Mouse (Mus musculus): ENCODE measurements at regions not wholly inside any gene's neighbourhood (a gene's known extent, or its start where the extent isn't known, plus 50 kb on each side); places are given as distances from the start of the nearest gene placed in this dataset.
A peak's percentile ranks its signal among the peaks of the same experiment; 100 is the strongest.

DNA sequence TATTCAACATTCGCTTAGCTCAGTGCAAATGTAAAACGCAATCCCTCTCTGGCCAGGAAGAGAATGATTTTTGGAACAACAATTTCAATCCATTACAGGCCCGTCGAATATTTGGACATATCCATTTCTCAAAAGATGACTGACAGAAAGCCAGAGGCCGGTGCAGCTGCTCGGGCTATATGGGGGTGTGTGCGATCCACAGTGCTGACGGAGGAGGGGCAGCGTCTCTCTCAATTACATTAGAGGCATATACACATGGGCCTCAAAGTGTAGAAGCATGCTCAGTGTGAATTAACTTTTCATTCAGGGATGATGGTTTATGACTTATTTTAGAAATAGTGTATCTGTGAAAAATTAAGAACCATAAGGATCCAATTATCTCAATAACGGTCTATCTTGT is 483.4 kb upstream of the Cdh4 start:
- Histone ChIP-seq H3K27me3 (ENCODE audit: low read depth, poor library complexity, severe bottlenecking) (peaks cover 15% of the 10 kb centered on the region; the same call in 1 of the 2 replicates), H3K27ac (no peak overlapping the region), H3K4me1 (peaks cover 38% of the 10 kb centered on the region), H3K4me3 (no peak overlapping the region), H3K36me3 (no peaks in the 10 kb centered on the region), H3K9me3 (replicated peaks) (no peaks in the 10 kb centered on the region)
- DNase-seq (ENCODE audit: low spot score), result no peak
- WGBS, result 72% methylated on average over 10 of the region's 10 CpGs

- peak; percentile 60 for DNase-seq (ENCODE audit: low spot score)
- peaks cover 15% of the 10 kb centered on the region; the same call in 1 of the 2 replicates for H3K27me3 ChIP-seq (ENCODE audit: low read depth, poor library complexity, severe bottlenecking)
- no peaks in the 10 kb centered on the region for H3K36me3 ChIP-seq
- H3K27ac ChIP-seq, result peak overlapping the region; percentile 39; the same call in 1 of the 2 replicates
- no peaks in the 10 kb centered on the region for H3K9me3 ChIP-seq (replicated peaks)
- peaks cover 38% of the 10 kb centered on the region for H3K4me1 ChIP-seq
- WGBS, result 32% methylated on average over 6 of the region's 6 CpGs
- no peak overlapping the region for H3K4me3 ChIP-seq
These were observed 482.6 kb upstream of the Cdh4 start for GRCm38 (mm10) chr2:178959603-178960002.

DNA sequence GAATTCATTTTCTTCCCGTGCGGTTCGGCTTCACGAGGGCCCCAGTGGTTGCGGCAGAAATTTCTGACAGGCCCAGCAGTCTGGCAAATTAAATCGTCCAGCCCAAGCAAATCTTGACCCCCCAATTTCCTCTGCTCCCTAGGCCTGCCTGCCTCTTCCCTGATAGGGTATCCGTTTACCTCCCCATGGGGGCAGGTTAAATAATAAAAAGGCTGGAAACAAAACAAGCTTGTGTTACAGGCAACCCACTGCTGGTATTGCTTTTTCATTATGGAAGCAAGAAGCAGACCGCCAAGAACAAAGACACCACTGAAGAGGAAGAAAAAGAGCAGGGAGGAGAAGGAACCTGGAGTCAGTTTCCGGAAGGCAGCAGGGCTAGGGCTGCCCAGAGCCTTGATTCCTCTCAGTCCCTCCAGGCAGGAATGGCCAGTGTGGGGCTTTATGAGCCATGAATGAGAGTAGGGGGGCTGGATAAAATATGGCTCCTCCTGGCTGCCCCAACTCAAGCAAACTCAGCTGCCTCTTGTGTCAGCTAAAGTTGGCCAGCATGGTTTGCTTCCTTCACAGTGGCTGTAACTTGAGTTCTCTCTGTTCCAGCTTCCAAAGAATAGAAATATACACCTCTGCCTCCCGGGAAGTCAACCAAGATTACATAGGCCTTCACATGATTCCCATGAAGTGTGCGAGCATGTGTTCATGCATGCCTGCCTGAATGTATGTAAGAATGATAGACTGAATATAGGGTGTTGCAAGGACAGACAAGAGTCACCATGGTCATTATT is 474.5 kb upstream of the Cdh4 start:
- no peak for DNase-seq (ENCODE audit: low spot score)
- Histone ChIP-seq H3K36me3 (no peaks in the 10 kb centered on the region), H3K9me3 (replicated peaks) (no peaks in the 10 kb centered on the region), H3K4me3 (no peak overlapping the region), H3K4me1 (peaks cover 28% of the 10 kb centered on the region), H3K27me3 (ENCODE audit: low read depth, poor library complexity, severe bottlenecking) (peaks cover 3% of the 10 kb centered on the region; the same call in 1 of the 2 replicates), H3K27ac (peak overlapping the region; percentile 81)
- 80% methylated on average over 11 of the region's 11 CpGs for WGBS

DNA sequence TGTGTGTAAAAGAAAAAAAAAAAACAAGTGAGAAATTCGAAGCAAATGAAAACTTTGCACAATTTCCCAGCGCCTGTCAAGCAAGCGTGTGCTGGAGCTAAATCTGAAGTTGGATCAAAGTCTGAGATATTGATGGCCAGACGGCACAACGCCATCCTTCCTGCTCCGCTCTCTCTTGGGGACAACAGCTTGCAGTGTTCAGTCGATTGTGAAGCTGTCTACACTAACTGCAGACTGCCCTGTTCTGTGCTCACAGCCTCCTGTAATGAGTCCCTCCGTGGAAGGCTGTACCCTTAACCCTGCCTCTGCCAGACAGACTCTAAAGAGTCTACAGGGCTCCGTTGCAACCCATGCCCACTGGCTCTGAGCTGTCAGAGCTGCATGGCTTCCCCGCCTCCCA is 472.5 kb upstream of the Cdh4 start:
- Histone ChIP-seq H3K4me1 (peaks cover 28% of the 10 kb centered on the region), H3K27ac (peak overlapping the region; percentile 53; the same call in 1 of the 2 replicates), H3K36me3 (no peaks in the 10 kb centered on the region), H3K9me3 (replicated peaks) (no peaks in the 10 kb centered on the region), H3K4me3 (no peak overlapping the region), H3K27me3 (ENCODE audit: low read depth, poor library complexity, severe bottlenecking) (no peaks in the 10 kb centered on the region)
- DNase-seq (ENCODE audit: low spot score), result no peak
- WGBS, result 79% methylated on average over 10 of the region's 10 CpGs

DNA sequence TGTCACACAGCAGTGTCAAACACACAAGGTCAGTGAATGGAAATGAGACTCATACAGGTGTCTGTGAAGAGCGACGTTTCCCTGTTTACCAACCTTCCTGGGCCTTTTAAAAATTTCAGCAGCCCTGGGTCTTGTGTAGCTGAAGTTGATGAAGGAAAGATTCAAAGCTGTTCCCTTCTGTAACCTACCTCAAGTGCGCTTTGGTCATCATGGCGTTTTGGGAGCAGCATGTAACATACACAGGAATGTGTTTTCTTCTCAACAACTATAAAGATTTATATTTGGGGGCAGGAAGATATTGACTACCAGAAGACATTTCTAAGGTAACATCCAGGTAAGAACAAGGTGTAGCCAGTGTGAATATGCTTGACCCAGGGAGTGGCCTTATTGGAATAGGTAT is 466.9 kb upstream of the Cdh4 start:
- Histone ChIP-seq H3K27me3 (ENCODE audit: low read depth, poor library complexity, severe bottlenecking) (no peaks in the 10 kb centered on the region), H3K9me3 (replicated peaks) (no peaks in the 10 kb centered on the region), H3K4me1 (peaks cover 5% of the 10 kb centered on the region; the same call in 1 of the 2 replicates), H3K36me3 (no peaks in the 10 kb centered on the region), H3K27ac (no peak overlapping the region), H3K4me3 (no peak overlapping the region)
- DNase-seq (ENCODE audit: low spot score), result no peak
- 93% methylated on average over 4 of the region's 4 CpGs for WGBS

- Histone ChIP-seq H3K36me3 (no peaks in the 10 kb centered on the region), H3K9me3 (replicated peaks) (no peaks in the 10 kb centered on the region), H3K4me1 (peaks cover 5% of the 10 kb centered on the region; the same call in 1 of the 2 replicates), H3K4me3 (no peak overlapping the region), H3K27me3 (ENCODE audit: low read depth, poor library complexity, severe bottlenecking) (no peaks in the 10 kb centered on the region), H3K27ac (no peak overlapping the region)
- no peak for DNase-seq (ENCODE audit: low spot score)
- WGBS, result 86% methylated on average over 6 of the region's 6 CpGs
These were observed 466.2 kb upstream of the Cdh4 start for GRCm38 (mm10) chr2:178976046-178976445.

DNA sequence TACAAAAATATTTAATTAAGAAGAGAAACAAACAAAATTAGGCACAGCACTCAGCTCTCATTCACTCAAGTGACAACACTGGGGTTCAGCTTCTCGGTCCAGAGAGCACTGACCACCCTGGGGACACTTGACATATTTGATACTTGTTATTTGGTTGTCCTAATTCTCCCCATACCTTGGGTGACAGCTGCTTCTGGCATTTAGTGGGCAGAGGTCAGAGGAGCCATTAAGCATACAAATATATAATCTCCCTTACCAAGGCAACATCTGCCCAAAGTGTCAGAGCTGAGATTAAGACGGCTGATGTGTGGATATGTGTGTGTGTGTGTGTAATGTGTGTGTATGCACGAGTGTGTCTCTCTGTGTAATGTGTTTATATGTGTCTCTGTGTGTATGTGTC is 465.7 kb upstream of the Cdh4 start:
- H3K9me3 ChIP-seq (replicated peaks), result no peaks in the 10 kb centered on the region
- H3K4me3 ChIP-seq, result no peak overlapping the region
- no peaks in the 10 kb centered on the region for H3K36me3 ChIP-seq
- no peak overlapping the region for H3K27ac ChIP-seq
- H3K27me3 ChIP-seq (ENCODE audit: low read depth, poor library complexity, severe bottlenecking), result no peaks in the 10 kb centered on the region
- 83% methylated on average over 3 of the region's 3 CpGs for WGBS
- no peak for DNase-seq (ENCODE audit: low spot score)
- H3K4me1 ChIP-seq, result peaks cover 5% of the 10 kb centered on the region; the same call in 1 of the 2 replicates

GRCm38 (mm10) chr2:178979451-178979850 is 462.8 kb upstream of the Cdh4 start:
- no peak overlapping the region for H3K27ac ChIP-seq
- H3K27me3 ChIP-seq (ENCODE audit: low read depth, poor library complexity, severe bottlenecking), result no peaks in the 10 kb centered on the region
- H3K9me3 ChIP-seq (replicated peaks), result no peaks in the 10 kb centered on the region
- H3K36me3 ChIP-seq, result no peaks in the 10 kb centered on the region
- DNase-seq (ENCODE audit: low spot score), result no peak
- H3K4me1 ChIP-seq, result peaks cover 5% of the 10 kb centered on the region; the same call in 1 of the 2 replicates
- H3K4me3 ChIP-seq, result no peak overlapping the region
- 91% methylated on average over 9 of the region's 9 CpGs for WGBS

DNA sequence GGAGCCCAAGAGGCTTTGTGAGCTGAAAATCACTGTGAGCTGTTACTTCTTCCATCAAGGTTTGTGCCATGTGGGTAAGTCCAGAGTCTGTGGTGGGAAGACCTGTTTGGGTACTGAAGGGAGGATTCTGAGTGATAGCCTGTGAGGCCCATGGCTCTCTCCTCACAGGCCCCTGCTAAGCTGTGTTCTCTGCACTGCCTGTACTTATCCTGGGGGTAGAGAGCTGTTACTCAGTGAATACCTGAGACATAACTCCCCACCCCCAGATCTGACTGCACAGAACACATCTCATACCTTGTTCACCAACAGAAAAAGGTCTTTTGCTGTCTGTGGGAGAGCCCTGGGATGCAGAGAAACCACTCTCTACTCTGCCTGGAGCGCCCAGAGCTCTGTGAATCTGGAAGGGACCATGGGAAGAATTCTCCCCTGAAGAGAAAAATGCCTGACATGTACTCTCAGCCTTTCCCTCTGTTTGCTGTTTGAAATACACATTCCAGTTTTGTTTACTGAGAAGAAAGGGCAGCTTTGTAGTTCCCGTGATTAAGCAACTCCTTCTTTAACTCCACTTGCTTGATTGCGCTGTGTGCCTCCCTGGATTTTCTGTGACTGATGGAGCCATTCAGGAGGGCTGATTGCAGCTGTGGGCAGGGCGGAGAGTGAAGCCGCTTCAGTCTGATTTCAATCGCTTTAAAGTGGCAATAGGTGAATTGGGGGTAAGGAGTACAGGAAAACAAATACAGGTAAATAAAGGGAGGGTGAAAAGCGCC is 460.3 kb upstream of the Cdh4 start:
- Histone ChIP-seq H3K9me3 (replicated peaks) (no peaks in the 10 kb centered on the region), H3K4me1 (peaks cover 10% of the 10 kb centered on the region), H3K27me3 (ENCODE audit: low read depth, poor library complexity, severe bottlenecking) (no peaks in the 10 kb centered on the region), H3K36me3 (no peaks in the 10 kb centered on the region), H3K4me3 (no peak overlapping the region), H3K27ac (no peak overlapping the region)
- no peak for DNase-seq (ENCODE audit: low spot score)
- 35% methylated on average over 7 of the region's 7 CpGs for WGBS

DNA sequence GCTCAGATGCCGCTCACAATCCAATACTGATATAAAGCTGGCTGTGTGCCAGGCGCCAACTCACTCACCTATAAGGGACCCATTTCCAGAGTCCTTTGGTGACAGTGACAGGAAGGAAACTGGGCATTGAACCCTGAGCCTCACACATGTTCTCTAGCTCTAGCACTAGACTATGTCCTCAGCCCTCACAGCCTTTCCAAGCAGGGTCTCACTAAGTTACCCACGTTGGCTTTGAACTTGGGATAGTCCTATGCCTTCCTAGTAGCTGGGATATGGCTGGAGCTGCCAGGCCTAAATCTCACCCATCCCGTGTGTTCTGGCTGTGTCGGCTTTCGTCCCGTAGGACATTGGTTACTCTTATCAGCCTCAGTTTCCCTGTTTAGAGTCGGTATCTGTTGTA is 458.4 kb upstream of the Cdh4 start:
- H3K27me3 ChIP-seq (ENCODE audit: low read depth, poor library complexity, severe bottlenecking), result no peaks in the 10 kb centered on the region
- no peak overlapping the region for H3K27ac ChIP-seq
- WGBS, result 97% methylated on average over 8 of the region's 8 CpGs
- no peak for DNase-seq (ENCODE audit: low spot score)
- H3K4me3 ChIP-seq, result no peak overlapping the region
- H3K36me3 ChIP-seq, result no peaks in the 10 kb centered on the region
- H3K4me1 ChIP-seq, result peaks cover 4% of the 10 kb centered on the region
- H3K9me3 ChIP-seq (replicated peaks), result no peaks in the 10 kb centered on the region

DNA sequence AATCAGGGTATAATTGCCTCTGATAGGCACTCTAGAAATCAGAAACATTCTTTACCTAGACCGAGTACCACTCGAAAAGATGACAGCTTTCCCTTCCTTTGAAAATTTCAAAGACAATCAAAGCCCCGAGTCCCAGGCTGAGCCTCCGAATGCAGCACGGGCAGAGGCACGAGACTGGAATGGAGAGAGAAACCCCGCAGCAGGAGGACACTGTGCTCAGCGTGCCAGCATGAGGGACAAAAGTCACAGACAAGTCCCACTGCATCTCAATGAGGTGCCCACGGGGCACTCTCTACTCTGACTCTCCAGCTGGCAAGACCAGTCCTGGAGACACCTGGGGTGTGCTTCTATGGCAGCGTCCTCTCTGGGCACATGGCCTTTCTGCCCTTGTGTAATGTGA is 454.3 kb upstream of the Cdh4 start:
- H3K4me3 ChIP-seq, result no peak overlapping the region
- H3K4me1 ChIP-seq, result peaks cover 33% of the 10 kb centered on the region
- no peaks in the 10 kb centered on the region for H3K36me3 ChIP-seq
- H3K27me3 ChIP-seq (ENCODE audit: low read depth, poor library complexity, severe bottlenecking), result no peaks in the 10 kb centered on the region
- no peak overlapping the region for H3K27ac ChIP-seq
- DNase-seq (ENCODE audit: low spot score), result no peak
- WGBS, result 83% methylated on average over 10 of the region's 10 CpGs
- no peaks in the 10 kb centered on the region for H3K9me3 ChIP-seq (replicated peaks)

- Histone ChIP-seq H3K4me3 (no peak overlapping the region), H3K27me3 (ENCODE audit: low read depth, poor library complexity, severe bottlenecking) (no peaks in the 10 kb centered on the region), H3K4me1 (peaks cover 37% of the 10 kb centered on the region), H3K27ac (no peak overlapping the region), H3K9me3 (replicated peaks) (no peaks in the 10 kb centered on the region), H3K36me3 (no peaks in the 10 kb centered on the region)
- peak; percentile 59 for DNase-seq (ENCODE audit: low spot score)
- WGBS, result 65% methylated on average over 7 of the region's 7 CpGs
These were observed 452.9 kb upstream of the Cdh4 start for GRCm38 (mm10) chr2:178989291-178989690.

GRCm38 (mm10) chr2:178989784-178990183 is 452.4 kb upstream of the Cdh4 start:
- no peak for DNase-seq (ENCODE audit: low spot score)
- no peak overlapping the region for H3K4me3 ChIP-seq
- H3K36me3 ChIP-seq, result no peaks in the 10 kb centered on the region
- WGBS, result 81% methylated on average over 1 of the region's 1 CpGs
- no peak overlapping the region for H3K27ac ChIP-seq
- no peaks in the 10 kb centered on the region for H3K9me3 ChIP-seq (replicated peaks)
- H3K4me1 ChIP-seq, result peaks cover 37% of the 10 kb centered on the region
- no peaks in the 10 kb centered on the region for H3K27me3 ChIP-seq (ENCODE audit: low read depth, poor library complexity, severe bottlenecking)

Data from limb, embryonic 10.5 days (tissue).